Mouse (Mus musculus) monocyte, adult 5-6 weeks (primary cell): ENCODE results near the gene Trim3. TPM values are rescaled to one million over a fixed set of nuclear protein-coding genes. Genes with fewer than 3 reads are reported as not detected.

Experiments used
- ATAC-seq: fragments of 153-309, 156-312 bp; replicated peaks from 2 replicates; pipeline ENCODE4 v1.8.0; 2017; ENCODE audit warnings: mild to moderate bottlenecking; ENCODE audit not compliant: low TSS enrichment, insufficient number of reproducible peaks, severe bottlenecking, poor library complexity, low FRiP score
- total RNA-seq: library from RNA; stranded (forward); fragments of 200-1000, 200-491, 200-594 nt; gene quantifications from 3 replicates; pipeline ENCODE4 v1.2.3, GENCODE M21; 2017

Gene Trim3
- total RNA-seq, 1 experiment from 2014 or later = 4.9 TPM

DNA sequence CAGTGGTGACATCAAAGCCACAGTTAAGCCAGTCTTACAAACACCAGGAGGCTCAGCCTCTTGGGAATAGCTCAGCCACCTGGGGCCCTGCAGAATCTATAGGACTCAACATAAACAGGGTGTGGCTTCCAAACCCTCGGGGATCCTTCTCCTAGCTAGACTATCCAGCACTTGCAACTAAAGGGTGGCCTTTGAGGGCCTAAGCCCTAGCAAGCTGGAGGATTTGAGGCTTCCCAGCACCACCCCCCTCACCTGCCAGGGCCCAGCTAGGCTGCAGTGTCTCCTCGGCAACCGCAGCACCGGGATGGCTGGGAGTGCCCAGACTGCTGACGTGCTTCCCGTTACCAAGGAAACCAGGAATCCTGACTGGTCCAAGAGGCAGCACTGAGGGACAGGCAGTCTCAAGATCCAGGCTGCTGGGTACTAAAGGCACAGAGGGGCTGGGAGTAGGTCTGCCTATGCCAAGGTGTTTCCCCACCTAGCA lies 64.3 kb downstream of the Trim3 start:
- ATAC-seq = no peak

DNA sequence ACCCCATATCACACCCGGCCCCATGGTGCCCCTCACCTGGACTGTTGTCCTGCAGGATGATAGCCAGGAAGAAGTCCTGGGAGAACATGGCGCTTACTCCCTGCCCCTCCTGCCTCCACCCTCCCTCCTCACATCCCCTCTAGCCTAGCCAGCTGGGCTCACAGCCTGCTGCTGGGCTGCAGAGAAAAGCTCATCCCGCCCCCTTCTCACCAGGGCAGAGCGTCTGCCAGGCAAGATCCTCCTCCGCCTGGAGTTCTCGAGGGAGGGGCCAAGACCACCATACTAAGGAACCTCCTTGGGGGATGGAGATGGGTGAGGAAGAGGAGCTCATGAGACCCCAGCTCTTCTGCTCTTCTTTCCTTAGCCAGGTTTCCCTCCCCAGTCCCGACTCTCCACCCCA lies 64.8 kb downstream of the Trim3 start:
- no peak for ATAC-seq

DNA sequence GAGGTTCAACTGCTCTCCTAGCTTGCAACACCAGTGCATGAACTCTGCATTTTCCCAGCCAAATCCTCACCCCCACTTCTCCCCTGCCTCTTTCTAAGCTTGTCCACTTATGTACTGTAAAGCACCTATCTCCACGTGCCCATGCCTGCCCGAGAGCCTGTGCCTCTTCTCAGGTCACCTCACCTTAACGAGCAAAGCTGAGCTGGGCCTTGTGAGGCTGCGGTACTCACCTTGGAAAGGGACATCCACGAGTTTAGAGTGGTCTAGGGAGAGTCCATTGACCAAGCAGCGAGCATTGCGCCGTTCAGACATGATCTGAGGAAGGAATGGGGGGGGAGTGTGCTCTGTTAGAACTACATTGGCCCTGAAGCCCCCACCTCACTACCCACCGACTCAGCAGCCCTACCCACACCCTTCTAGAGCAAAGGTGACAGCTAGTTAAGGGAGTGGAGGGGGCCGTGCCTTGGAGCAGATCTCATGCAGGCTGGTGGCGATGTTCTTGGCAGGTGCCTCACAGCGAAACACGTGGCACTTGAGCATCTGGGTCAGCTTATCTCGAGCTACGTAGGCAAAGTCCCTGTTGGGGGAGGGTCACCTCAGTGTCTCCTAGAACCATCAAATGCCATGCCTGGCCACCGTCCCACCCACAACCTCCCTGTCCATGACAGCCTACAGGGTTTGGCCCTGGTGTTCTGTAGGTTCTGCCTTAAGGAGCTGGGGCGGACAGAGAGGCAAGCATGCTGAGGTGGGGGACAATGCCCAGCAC lies 68.1 kb downstream of the Trim3 start:
- no peak for ATAC-seq

DNA sequence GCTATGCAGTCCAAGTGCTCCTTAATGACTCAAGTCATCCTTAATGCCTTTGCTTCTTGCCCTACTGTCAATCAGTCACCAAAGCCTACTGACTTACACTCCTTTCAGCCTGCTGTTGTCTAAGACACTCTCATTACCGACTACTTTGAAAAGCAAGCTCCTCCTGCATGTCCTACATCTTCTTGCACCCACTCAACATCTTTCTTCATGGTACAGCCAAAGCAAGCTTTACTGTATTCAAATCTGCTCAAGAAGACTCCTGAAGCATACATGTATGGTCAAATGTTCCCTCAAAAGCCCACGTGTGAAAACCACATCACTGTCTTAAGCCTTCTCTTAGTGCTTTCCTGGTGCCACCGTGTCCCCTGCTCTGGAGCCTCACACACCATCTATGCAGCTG lies 70.0 kb downstream of the Trim3 start:
- ATAC-seq = no peak

DNA sequence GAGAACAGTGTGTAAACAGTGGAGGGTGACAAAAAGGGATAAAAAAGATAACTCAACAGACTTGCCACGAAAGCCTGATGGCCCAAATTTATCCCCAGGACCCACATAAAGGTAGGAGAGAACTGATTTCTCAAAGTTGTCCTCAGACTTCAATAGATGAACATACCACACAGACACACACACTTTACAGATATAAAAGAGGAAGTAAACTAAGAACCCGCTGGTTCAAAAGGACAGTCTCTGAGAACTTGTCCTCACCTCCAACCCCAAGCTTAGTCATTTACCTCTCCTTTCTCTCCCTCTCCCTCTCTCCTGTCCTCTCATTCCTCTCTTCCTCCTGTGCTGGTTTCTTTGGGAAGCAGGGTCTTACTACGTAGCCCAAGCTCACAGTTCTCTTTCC lies 71.1 kb downstream of the Trim3 start:
- ATAC-seq = no peak

DNA sequence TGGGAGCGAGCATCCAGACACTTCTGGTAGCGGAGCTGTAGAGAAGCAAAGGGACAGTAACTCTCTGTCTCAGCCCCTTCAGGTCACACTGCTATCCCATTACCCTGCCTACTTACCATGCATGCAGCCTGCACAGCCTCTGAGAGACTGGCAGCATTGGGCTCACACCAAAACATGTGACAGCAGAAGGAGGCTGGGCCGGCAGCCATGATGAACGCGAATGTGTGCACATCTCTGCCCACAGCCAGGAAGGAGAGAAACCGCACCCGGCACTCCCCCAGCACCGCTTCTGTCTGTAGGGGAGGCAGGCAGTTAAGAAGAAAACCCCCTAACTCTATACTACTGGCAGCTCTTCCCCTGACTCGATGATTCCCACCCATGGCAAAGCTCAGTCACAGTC lies 74.4 kb downstream of the Trim3 start:
- no peak for ATAC-seq

DNA sequence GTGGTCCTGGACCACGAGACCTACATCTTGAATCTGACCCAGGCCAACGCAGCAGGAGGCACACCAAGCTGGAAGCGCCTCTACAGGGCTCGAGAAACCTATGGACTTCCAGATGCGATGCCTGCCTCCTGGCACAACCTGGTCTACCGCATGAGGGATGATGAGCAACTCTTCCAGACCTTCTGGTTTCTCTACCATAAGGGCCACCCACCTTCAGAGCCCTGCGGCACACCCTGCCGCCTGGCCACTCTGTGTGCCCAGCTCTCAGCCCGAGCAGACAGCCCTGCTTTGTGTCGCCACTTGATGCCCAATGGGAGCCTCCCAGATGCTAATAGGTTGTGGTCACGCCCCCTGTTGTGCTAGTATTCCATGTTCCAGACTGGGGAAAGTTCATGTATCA lies 75.7 kb downstream of the Trim3 start:
- ATAC-seq = no peak

DNA sequence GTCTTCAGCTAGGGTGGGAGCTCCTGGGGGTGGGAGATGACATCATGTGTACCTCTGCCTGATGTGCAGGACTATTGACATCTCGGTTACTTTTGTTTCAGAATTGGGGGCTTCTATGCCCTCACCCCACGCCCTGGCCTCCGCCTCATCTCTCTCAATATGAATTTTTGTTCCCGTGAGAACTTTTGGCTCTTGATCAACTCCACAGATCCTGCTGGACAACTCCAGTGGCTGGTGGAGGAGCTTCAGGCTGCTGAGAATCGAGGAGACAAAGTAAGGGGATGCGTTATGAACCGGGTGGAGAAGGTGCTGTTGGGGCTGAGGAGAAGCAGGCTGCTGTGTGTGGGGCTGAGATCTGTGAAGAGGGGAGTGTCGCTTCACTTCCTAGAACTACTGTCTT lies 77.0 kb downstream of the Trim3 start:
- no peak for ATAC-seq

DNA sequence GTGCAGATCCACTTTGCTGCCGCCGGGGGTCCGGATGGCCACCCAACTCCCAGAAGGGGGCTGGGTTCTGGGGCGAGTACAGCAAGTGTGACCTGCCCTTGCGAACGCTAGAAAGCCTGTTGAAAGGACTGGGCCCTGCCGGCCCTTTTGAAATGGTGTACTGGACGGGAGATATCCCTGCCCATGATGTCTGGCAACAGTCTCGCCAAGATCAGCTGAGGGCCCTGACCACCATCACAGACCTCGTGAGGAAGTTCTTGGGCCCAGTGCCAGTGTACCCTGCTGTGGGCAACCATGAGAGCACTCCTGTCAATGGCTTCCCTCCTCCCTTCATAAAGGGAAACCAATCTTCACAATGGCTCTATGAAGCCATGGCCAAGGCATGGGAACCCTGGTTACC lies 77.8 kb downstream of the Trim3 start:
- ATAC-seq = no peak

Other genes starting within 250 kb of the Trim3 start
- gene Fam160a2, start 233.5 kb downstream of the Trim3 start, total RNA-seq = 11.8 to 20.1 TPM (median 19.5 TPM) in 3 replicates
- not detected in 3 replicates for gene Cnga4, start 229.0 kb downstream of the Trim3 start, total RNA-seq
- not detected in 3 replicates for gene Cckbr, start 207.8 kb downstream of the Trim3 start, total RNA-seq
- gene Cavin3, start 151.3 kb downstream of the Trim3 start, total RNA-seq = not detected in 3 replicates
- 20.2 to 29.2 TPM (median 28.0 TPM) in 3 replicates for gene Smpd1, start 79.2 kb downstream of the Trim3 start, total RNA-seq
- gene Apbb1, start 51.9 kb downstream of the Trim3 start, total RNA-seq = 6.0 to 25.3 TPM (median 10.9 TPM) in 3 replicates
- gene Hpx, start 33.4 kb downstream of the Trim3 start, total RNA-seq = not detected in 3 replicates
- gene Timm10b, start 6.5 kb upstream of the Trim3 start, total RNA-seq = 57.4 to 73.7 TPM (median 68.2 TPM) in 3 replicates
- 35.1 to 41.9 TPM (median 38.1 TPM) in 3 replicates for gene Arfip2, start 6.8 kb upstream of the Trim3 start, total RNA-seq
- 1.5 to 7.3 TPM (median 2.1 TPM) in 3 replicates for gene Gm45799, start 7.0 kb upstream of the Trim3 start, total RNA-seq
- 1.6 to 6.3 TPM (median 5.8 TPM) in 3 replicates for gene Dnhd1, start 17.3 kb upstream of the Trim3 start, total RNA-seq
- 105 to 145 TPM (median 128 TPM) in 3 replicates for gene Ilk, start 103.0 kb upstream of the Trim3 start, total RNA-seq
- gene Rrp8, start 103.8 kb upstream of the Trim3 start, total RNA-seq = 9.4 to 15.5 TPM (median 14.7 TPM) in 3 replicates
- gene Taf10, start 110.8 kb upstream of the Trim3 start, total RNA-seq = 113 to 187 TPM (median 117 TPM) in 3 replicates
- gene Tpp1, start 118.7 kb upstream of the Trim3 start, total RNA-seq = 13.5 to 25.3 TPM (median 22.9 TPM) in 3 replicates
- not detected in 3 replicates for gene Dchs1, start 154.1 kb upstream of the Trim3 start, total RNA-seq
- gene Mrpl17, start 177.5 kb upstream of the Trim3 start, total RNA-seq = 12.5 to 18.7 TPM (median 17.9 TPM) in 3 replicates